Mouse (Mus musculus): ENCODE measurements around the gene Arl2bp.

DNA sequence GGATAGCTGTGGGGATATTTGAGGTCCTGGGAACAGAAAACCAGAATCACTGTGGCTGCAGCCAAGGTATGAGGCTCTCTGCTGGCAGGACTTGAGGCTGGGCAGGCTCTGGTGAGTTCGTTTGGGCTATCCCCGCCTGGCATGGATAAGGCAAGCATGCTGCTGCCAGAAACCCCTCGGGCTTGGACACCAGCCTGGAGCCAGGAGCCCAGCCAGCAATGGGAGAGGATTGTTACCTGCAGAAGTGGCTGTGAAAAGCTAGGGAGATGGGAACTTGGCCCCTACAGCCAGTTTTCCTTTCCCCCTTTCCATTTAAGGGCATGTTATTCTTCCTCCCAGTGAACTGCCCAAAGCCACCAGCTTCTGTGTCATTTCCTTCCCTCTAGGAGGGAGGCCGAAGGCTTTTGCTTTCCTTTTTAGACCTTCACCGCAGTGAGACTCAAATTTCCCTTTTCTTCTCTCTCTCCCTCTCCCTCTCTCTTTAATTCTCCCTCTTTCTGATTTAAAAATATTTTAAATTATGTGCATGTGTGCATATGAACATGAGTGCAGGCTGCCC lies 44.8 kb downstream of the Arl2bp start:
- TF ChIP-seq POLR2A (IDR thresholded peaks at IDR 0.05; ENCODE audit: borderline replicate concordance, control insufficient read depth, low read depth, low read length): no peak
- TF ChIP-seq CTCF (IDR thresholded peaks at IDR 0.05; ENCODE audit: control insufficient read depth, insufficient read depth, low read length): no peak

Measured in bone marrow, adult 2 months (tissue).